Mouse (Mus musculus) urinary bladder, postnatal 14 days (tissue): ENCODE data around the gene Cyp27a1.

Experiments used
- DNase-seq: peaks from one replicate; pipeline ENCODE4 v3.0.0; 2021; ENCODE audit warnings: low spot score

The Cyp27a1 gene

GRCm38 (mm10) chr1:74718113-74718512 lies 4.7 kb downstream of the Cyp27a1 start:
- no peak for DNase-seq

- DNase-seq = no peak
Measured at GRCm38 (mm10) chr1:74719281-74719680, 5.9 kb downstream of the Cyp27a1 start.

- no peak for DNase-seq
Measured at GRCm38 (mm10) chr1:74721657-74722056, 8.3 kb downstream of the Cyp27a1 start.

GRCm38 (mm10) chr1:74723748-74724147 lies 10.4 kb downstream of the Cyp27a1 start:
- DNase-seq = no peak

GRCm38 (mm10) chr1:74726114-74726513 lies 12.7 kb downstream of the Cyp27a1 start:
- DNase-seq = no peak

- DNase-seq = peak; percentile 32
Measured at GRCm38 (mm10) chr1:74726674-74727073, 13.3 kb downstream of the Cyp27a1 start.

GRCm38 (mm10) chr1:74728446-74728845 lies 15.1 kb downstream of the Cyp27a1 start:
- no peak for DNase-seq

GRCm38 (mm10) chr1:74736977-74737376 lies 23.6 kb downstream of the Cyp27a1 start:
- no peak for DNase-seq

GRCm38 (mm10) chr1:74737500-74737899 lies 24.1 kb downstream of the Cyp27a1 start:
- DNase-seq = no peak

GRCm38 (mm10) chr1:74740846-74741245 lies 27.5 kb downstream of the Cyp27a1 start:
- DNase-seq = no peak

GRCm38 (mm10) chr1:74747335-74747734 lies 34.0 kb downstream of the Cyp27a1 start:
- no peak for DNase-seq

GRCm38 (mm10) chr1:74748643-74749271 lies 35.4 kb downstream of the Cyp27a1 start, which contains the start of gene Prkag3:
Gene Prkag3 (minus strand): TSS chr1:74749221.
- DNase-seq = peak; percentile 66

- DNase-seq = peak; percentile 72
Measured at GRCm38 (mm10) chr1:74749301-74749700, 35.9 kb downstream of the Cyp27a1 start.

- no peak for DNase-seq
Measured at GRCm38 (mm10) chr1:74750683-74751082, 37.3 kb downstream of the Cyp27a1 start.

- DNase-seq = no peak
Measured at GRCm38 (mm10) chr1:74752150-74752549, 38.8 kb downstream of the Cyp27a1 start.

GRCm38 (mm10) chr1:74752833-74753232 lies 39.5 kb downstream of the Cyp27a1 start:
- no peak for DNase-seq

- DNase-seq = no peak
Measured at GRCm38 (mm10) chr1:74753266-74753974, 40.0 kb downstream of the Cyp27a1 start.

- DNase-seq = no peak
Measured at GRCm38 (mm10) chr1:74754175-74754785, 40.9 kb downstream of the Cyp27a1 start.

GRCm38 (mm10) chr1:74759773-74760172 lies 46.4 kb downstream of the Cyp27a1 start:
- peak; percentile 52 for DNase-seq

- peak; percentile 81 for DNase-seq
Measured at GRCm38 (mm10) chr1:74763081-74763480, 49.7 kb downstream of the Cyp27a1 start.

- DNase-seq = no peak
Measured at GRCm38 (mm10) chr1:74770727-74771466, 57.5 kb downstream of the Cyp27a1 start.

GRCm38 (mm10) chr1:74771467-74771844 lies 58.1 kb downstream of the Cyp27a1 start:
- DNase-seq = no peak

- no peak for DNase-seq
Measured at GRCm38 (mm10) chr1:74771845-74771930, 58.3 kb downstream of the Cyp27a1 start, which contains the start of gene Wnt6. Gene Wnt6 (plus strand): TSS chr1:74771892.
